Mouse (Mus musculus): Measurements from ENCODE around the gene Myo1b. TPM values are rescaled to one million over a fixed set of nuclear protein-coding genes. Genes with fewer than 3 reads are reported as not detected.

The Myo1b gene
- polyA plus RNA-seq, 1 experiment from 2014 or later = 114 TPM

DNA sequence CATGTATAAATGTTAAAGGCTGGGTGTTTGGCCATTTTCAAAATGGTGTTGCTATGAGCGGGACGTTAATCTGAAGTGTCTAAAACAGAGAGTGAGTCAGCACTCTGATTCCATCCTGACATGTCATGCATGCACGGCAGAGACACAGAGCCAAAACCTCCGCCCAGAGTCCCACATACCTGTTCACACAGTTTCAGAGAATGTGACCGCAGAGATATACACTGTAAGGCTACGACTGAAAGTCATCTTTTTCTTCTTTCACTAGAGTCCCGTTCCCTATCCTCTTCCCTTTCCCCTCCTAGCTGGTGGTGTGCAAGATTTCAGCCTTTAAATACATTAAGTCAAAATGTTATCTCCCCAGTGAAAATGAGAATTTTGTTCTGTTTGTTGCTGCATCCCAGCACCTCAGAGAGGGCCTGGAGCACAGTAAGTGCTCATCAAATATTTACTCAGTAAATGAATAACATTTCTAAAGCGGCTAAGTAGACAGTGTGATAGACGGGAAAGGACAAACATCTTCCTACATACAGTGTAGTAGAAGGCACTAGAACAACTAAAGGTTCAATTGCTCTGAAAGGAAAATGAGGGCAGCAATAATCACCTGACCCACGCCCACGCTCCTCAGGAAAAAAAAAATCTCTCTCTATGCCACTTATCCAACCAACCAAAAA is 59.5 kb downstream of the Myo1b start:
- no peak overlapping the region for H3K4me3 ChIP-seq (ENCODE audit: low read depth, low read length)
- H3K4me2 ChIP-seq (ENCODE audit: low read depth, low read length) = no peak overlapping the region
- H3K27ac ChIP-seq (replicated peaks; ENCODE audit: low read depth, low read length) = no peak overlapping the region
- 83% methylated on average over 11 of the region's 11 CpGs for WGBS
- no peaks in the 10 kb centered on the region; the same call in 1 of the 2 replicates for H3K36me3 ChIP-seq (replicated peaks; ENCODE audit: control insufficient read depth, insufficient read depth, low read depth, low read length)
- H3K9me3 ChIP-seq (replicated peaks; ENCODE audit: control insufficient read depth, low read length) = no peaks in the 10 kb centered on the region
- H3K4me1 ChIP-seq (ENCODE audit: control insufficient read depth, insufficient read depth, low read length) = no peaks in the 10 kb centered on the region; the same call in 1 of the 2 replicates
- ATAC-seq (replicated peaks; ENCODE audit: insufficient number of reproducible peaks, low FRiP score, low TSS enrichment, low read depth) (no peak), DNase-seq (ENCODE audit: low spot score) (no peak)
- no peak overlapping the region for H3K9ac ChIP-seq (replicated peaks; ENCODE audit: low read length)
- no peaks in the 10 kb centered on the region for H3K27me3 ChIP-seq (ENCODE audit: control insufficient read depth, insufficient read depth, low read length)

DNA sequence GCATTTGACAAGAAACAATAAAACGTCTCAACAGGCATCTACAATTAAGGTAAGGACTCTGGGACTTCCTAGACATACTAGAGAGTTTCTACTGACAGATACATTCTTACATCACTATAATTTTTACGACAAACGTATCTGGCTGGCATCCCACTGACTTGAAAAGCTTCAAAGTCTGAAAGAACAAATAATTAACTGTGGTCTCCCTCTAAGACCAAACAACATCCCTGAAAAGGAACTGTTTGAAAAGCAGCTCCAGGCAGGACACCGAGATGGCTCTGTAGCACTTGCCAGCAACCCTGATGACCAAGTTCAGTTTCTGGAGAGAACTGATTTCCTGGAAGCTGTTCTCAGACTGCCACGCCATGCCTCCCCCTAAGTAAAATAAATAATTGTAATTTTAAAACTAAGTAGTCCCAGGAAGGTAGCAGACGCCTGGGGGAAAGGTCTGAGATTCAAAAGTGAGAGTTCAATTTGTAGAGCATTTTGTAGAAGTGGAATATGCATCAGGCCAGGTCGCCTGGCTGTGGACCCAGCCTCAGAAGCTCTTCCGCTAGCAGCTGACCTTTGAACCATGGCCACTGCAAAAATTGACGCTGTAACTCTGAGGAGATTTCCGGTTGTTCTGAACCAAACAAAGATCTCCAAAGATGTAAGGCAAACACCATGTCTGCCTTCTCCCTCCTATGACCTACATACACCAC is 60.2 kb downstream of the Myo1b start:
- H3K27me3 ChIP-seq (ENCODE audit: control insufficient read depth, insufficient read depth, low read length) = no peaks in the 10 kb centered on the region
- no peak overlapping the region for H3K27ac ChIP-seq (replicated peaks; ENCODE audit: low read depth, low read length)
- DNase-seq (ENCODE audit: low spot score) (no peak), ATAC-seq (replicated peaks; ENCODE audit: insufficient number of reproducible peaks, low FRiP score, low TSS enrichment, low read depth) (no peak)
- H3K9ac ChIP-seq (replicated peaks; ENCODE audit: low read length) = no peak overlapping the region
- no peaks in the 10 kb centered on the region for H3K9me3 ChIP-seq (replicated peaks; ENCODE audit: control insufficient read depth, low read length)
- WGBS = 52% methylated on average over 10 of the region's 10 CpGs
- H3K36me3 ChIP-seq (replicated peaks; ENCODE audit: control insufficient read depth, insufficient read depth, low read depth, low read length) = no peaks in the 10 kb centered on the region; the same call in 1 of the 2 replicates
- no peak overlapping the region for H3K4me2 ChIP-seq (ENCODE audit: low read depth, low read length)
- H3K4me1 ChIP-seq (ENCODE audit: control insufficient read depth, insufficient read depth, low read length) = no peaks in the 10 kb centered on the region; the same call in 1 of the 2 replicates
- no peak overlapping the region for H3K4me3 ChIP-seq (ENCODE audit: low read depth, low read length)

DNA sequence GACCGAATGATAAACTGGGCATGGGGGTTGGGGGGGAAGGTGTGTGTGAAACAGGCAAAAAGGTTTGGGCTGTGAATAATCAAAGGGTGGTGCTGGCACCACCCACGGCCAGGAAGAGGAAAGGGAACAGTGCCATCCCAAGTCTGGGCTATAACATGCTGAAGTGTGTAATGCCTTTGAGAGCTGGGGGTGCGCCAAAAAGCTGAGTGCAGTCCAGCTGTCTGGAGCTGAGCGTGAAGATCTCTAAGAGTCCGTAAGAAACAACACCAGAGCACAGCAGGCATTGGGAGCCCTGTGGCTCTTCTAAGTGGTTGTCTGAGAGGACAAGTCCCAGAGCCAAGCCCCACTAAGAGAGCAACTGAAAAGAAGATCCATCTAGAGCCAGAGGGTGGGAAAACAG is 63.6 kb downstream of the Myo1b start:
- Histone ChIP-seq H3K9ac (replicated peaks; ENCODE audit: low read length) (no peak overlapping the region), H3K27ac (replicated peaks; ENCODE audit: low read depth, low read length) (no peak overlapping the region), H3K9me3 (replicated peaks; ENCODE audit: control insufficient read depth, low read length) (no peaks in the 10 kb centered on the region), H3K4me2 (ENCODE audit: low read depth, low read length) (no peak overlapping the region), H3K36me3 (replicated peaks; ENCODE audit: control insufficient read depth, insufficient read depth, low read depth, low read length) (no peaks in the 10 kb centered on the region), H3K4me3 (ENCODE audit: low read depth, low read length) (no peak overlapping the region), H3K27me3 (ENCODE audit: control insufficient read depth, insufficient read depth, low read length) (no peaks in the 10 kb centered on the region), H3K4me1 (ENCODE audit: control insufficient read depth, insufficient read depth, low read length) (no peaks in the 10 kb centered on the region; the same call in 1 of the 2 replicates)
- ATAC-seq (replicated peaks; ENCODE audit: insufficient number of reproducible peaks, low FRiP score, low TSS enrichment, low read depth) (no peak), DNase-seq (ENCODE audit: low spot score) (no peak)
- WGBS = 76% methylated on average over 5 of the region's 5 CpGs

DNA sequence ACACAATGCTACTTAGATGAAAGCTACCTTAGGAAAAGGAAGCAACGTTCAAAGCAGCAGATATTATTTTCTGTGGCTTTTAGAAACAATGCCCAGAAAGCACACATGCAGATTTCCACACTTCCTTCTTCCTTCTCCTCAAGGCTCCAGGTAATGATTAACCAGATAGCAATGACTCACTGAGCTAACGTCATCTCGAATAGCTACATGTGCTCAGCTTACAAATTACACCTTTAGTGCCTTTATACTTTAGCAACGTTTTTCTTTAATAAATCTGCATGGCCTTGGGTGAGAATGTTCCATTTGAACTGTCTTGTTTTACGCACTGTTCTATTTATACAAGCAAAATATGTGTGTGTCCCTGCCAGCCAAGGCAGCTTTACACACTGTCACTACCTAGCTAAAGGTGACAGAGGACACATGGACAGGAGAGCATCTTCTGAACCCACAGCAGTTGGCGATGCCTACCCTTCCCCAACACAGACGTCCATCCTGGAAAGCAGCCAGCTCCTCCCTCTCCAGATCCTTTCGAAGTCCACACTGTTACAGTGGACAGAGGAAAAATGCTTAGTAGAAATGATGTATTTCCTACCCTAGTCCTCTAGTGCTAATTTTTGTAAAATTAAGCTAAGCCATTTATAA is 66.2 kb downstream of the Myo1b start:
- Histone ChIP-seq H3K36me3 (replicated peaks; ENCODE audit: control insufficient read depth, insufficient read depth, low read depth, low read length) (no peaks in the 10 kb centered on the region), H3K4me1 (ENCODE audit: control insufficient read depth, insufficient read depth, low read length) (no peaks in the 10 kb centered on the region), H3K27me3 (ENCODE audit: control insufficient read depth, insufficient read depth, low read length) (no peaks in the 10 kb centered on the region), H3K4me3 (ENCODE audit: low read depth, low read length) (no peak overlapping the region), H3K27ac (replicated peaks; ENCODE audit: low read depth, low read length) (no peak overlapping the region), H3K4me2 (ENCODE audit: low read depth, low read length) (no peak overlapping the region), H3K9ac (replicated peaks; ENCODE audit: low read length) (no peak overlapping the region), H3K9me3 (replicated peaks; ENCODE audit: control insufficient read depth, low read length) (no peaks in the 10 kb centered on the region)
- WGBS = 78% methylated on average over 8 of the region's 8 CpGs
- DNase-seq (ENCODE audit: low spot score) (no peak), ATAC-seq (replicated peaks; ENCODE audit: insufficient number of reproducible peaks, low FRiP score, low TSS enrichment, low read depth) (no peak)

DNA sequence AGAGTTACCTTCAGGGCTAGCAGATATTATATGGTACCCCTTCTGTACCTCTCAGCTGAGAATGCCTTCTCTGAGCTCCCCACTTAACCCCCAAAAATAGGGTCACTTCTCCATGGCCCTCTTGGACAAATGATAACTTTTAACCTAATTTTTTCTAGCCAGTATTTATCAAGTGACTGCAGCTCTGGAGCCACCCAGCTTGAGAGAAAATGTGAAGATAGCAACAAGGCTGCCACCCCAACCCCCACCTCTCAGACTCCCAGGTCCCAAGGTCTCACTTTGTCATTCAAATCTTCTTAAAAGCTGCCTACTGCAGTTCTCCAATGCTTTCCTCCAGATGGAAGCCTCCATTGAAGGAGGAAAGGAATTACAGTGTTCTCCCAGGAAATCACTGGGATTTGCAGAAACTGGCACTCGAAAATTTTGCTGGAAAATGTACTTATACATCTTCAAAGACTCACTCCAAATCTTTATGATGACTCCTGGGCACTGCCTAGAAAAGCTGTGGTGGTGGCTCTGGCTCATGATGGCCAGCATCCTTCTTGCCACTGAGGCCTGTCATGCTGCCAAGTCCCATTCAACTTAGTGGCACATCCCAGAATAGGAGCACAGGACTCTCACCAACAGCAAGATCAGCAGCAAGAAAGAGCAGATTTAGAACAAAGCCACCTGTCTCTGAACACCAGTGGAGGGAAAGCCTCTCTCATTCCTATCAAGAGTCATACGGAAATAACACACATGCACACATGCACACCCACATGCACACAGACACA is 70.4 kb downstream of the Myo1b start:
- H3K9ac ChIP-seq (replicated peaks; ENCODE audit: low read length) = no peak overlapping the region
- no peak for ATAC-seq (replicated peaks; ENCODE audit: insufficient number of reproducible peaks, low FRiP score, low TSS enrichment, low read depth)
- H3K9me3 ChIP-seq (replicated peaks; ENCODE audit: control insufficient read depth, low read length) = no peaks in the 10 kb centered on the region
- H3K27ac ChIP-seq (replicated peaks; ENCODE audit: low read depth, low read length) = no peak overlapping the region
- H3K27me3 ChIP-seq (ENCODE audit: control insufficient read depth, insufficient read depth, low read length) = no peaks in the 10 kb centered on the region
- no peaks in the 10 kb centered on the region for H3K36me3 ChIP-seq (replicated peaks; ENCODE audit: control insufficient read depth, insufficient read depth, low read depth, low read length)
- no peak for DNase-seq (ENCODE audit: low spot score)
- H3K4me1 ChIP-seq (ENCODE audit: control insufficient read depth, insufficient read depth, low read length) = no peaks in the 10 kb centered on the region
- WGBS = 84% methylated on average over 2 of the region's 2 CpGs
- no peak overlapping the region for H3K4me2 ChIP-seq (ENCODE audit: low read depth, low read length)
- no peak overlapping the region for H3K4me3 ChIP-seq (ENCODE audit: low read depth, low read length)

DNA sequence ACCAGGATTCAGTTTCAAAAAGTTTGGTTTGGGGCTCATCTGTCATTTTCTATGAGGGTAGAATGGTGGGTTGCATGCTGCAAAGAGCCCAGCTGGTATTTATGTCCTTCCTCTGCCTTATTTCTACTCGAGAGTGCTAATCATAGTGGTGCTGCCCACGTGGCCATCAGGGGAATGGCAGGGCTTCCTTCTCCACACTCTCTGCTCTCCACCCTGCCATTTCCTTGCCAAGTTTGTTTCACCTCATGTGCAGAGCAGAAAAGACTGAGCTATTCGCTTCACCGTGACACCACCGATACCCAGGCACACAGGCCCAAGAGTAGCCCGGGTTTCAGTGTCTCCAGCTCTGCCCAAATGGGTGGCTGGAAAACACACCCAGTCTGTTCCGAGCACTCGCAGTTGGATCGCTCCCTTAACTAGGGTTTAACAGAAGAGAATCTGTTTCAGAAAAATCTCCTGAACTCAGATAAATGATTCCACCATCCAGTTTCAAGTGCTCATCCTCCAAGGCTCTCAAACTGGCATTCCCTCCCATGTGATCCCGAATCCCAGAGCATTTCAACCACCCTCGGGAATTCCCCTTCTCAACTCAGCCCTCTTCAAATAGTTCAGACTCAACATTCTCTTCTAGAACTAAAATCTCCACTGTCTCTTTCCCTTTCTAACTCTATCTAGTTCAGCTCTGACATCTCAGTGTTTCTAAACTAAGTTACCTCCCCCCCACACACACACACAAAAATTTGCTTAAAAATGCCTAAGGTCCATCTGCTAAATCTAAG is 77.8 kb downstream of the Myo1b start:
- Histone ChIP-seq H3K4me2 (ENCODE audit: low read depth, low read length) (no peak overlapping the region), H3K9ac (replicated peaks; ENCODE audit: low read length) (no peak overlapping the region), H3K27ac (replicated peaks; ENCODE audit: low read depth, low read length) (no peak overlapping the region), H3K27me3 (ENCODE audit: control insufficient read depth, insufficient read depth, low read length) (no peaks in the 10 kb centered on the region), H3K4me1 (ENCODE audit: control insufficient read depth, insufficient read depth, low read length) (no peaks in the 10 kb centered on the region), H3K4me3 (ENCODE audit: low read depth, low read length) (no peak overlapping the region), H3K36me3 (replicated peaks; ENCODE audit: control insufficient read depth, insufficient read depth, low read depth, low read length) (no peaks in the 10 kb centered on the region), H3K9me3 (replicated peaks; ENCODE audit: control insufficient read depth, low read length) (no peaks in the 10 kb centered on the region)
- 76% methylated on average over 11 of the region's 11 CpGs for WGBS
- no peak for ATAC-seq (replicated peaks; ENCODE audit: insufficient number of reproducible peaks, low FRiP score, low TSS enrichment, low read depth)
- no peak for DNase-seq (ENCODE audit: low spot score)

DNA sequence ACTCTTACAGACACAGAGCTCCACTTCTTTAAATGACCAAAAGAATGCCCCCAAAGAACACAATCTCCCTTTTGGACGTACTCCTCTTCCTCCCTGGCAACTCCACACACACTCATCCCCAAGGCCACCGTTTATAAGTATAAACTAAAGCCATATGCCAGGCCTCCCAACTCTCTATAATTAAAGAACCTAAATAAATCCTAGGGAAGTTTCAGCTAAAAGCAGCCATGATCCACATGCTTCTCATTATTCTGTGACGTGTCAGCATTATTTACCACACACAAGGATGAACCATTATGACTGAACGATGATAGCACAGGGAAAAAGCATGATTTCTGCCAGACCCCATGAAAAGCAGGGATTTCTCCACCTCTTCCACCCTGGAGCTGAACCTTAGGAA is 78.6 kb downstream of the Myo1b start:
- WGBS = 41% methylated on average over 4 of the region's 4 CpGs

More for the DNA sequence above, 78.6 kb downstream of the Myo1b start:
- Histone ChIP-seq H3K4me2 (ENCODE audit: low read depth, low read length) (no peak overlapping the region), H3K9me3 (replicated peaks; ENCODE audit: control insufficient read depth, low read length) (no peaks in the 10 kb centered on the region), H3K27ac (replicated peaks; ENCODE audit: low read depth, low read length) (no peak overlapping the region), H3K36me3 (replicated peaks; ENCODE audit: control insufficient read depth, insufficient read depth, low read depth, low read length) (no peaks in the 10 kb centered on the region), H3K27me3 (ENCODE audit: control insufficient read depth, insufficient read depth, low read length) (no peaks in the 10 kb centered on the region), H3K9ac (replicated peaks; ENCODE audit: low read length) (no peak overlapping the region), H3K4me3 (ENCODE audit: low read depth, low read length) (no peak overlapping the region), H3K4me1 (ENCODE audit: control insufficient read depth, insufficient read depth, low read length) (no peaks in the 10 kb centered on the region)
- DNase-seq (ENCODE audit: low spot score) (peak; percentile 45), ATAC-seq (replicated peaks; ENCODE audit: insufficient number of reproducible peaks, low FRiP score, low TSS enrichment, low read depth) (no peak)

Measured in embryonic facial prominence, embryonic 11.5 days (tissue).